Mouse (Mus musculus): ENCODE measurements around the gene Asb4. TPM values are rescaled to one million over a fixed set of nuclear protein-coding genes. Genes with fewer than 3 reads are reported as not detected.
A peak's percentile ranks its signal among the peaks of the same experiment; 100 is the strongest.

The Asb4 gene
- polyA plus RNA-seq, 1 experiment from 2014 or later = 2.1 TPM

GRCm38 (mm10) chr6:5433887-5434286 is 50.7 kb downstream of the Asb4 start:
- Histone ChIP-seq H3K4me2 (replicated peaks; ENCODE audit: low read depth, low read length) (no peak overlapping the region), H3K27me3 (replicated peaks; ENCODE audit: insufficient read depth, low read length) (no peaks in the 10 kb centered on the region), H3K9me3 (ENCODE audit: low read length) (no peaks in the 10 kb centered on the region), H3K4me1 (ENCODE audit: insufficient read depth, low read depth, low read length) (no peaks in the 10 kb centered on the region), H3K27ac (ENCODE audit: low read length) (no peak overlapping the region), H3K9ac (replicated peaks; ENCODE audit: low read depth) (no peak overlapping the region), H3K4me3 (ENCODE audit: low read depth, low read length) (no peak overlapping the region), H3K36me3 (ENCODE audit: insufficient read depth, low read length) (no peaks in the 10 kb centered on the region)
- DNase-seq (ENCODE audit: low spot score) = no peak
- no peak for TF ChIP-seq CTCF (IDR thresholded peaks at IDR 0.05)
- no peak for TF ChIP-seq EP300 (IDR thresholded peaks at IDR 0.05)
- no peak for ATAC-seq
- 88% methylated on average over 2 of the region's 2 CpGs for WGBS

- Histone ChIP-seq H3K9me3 (ENCODE audit: low read length) (no peaks in the 10 kb centered on the region), H3K27me3 (replicated peaks; ENCODE audit: insufficient read depth, low read length) (no peaks in the 10 kb centered on the region), H3K36me3 (ENCODE audit: insufficient read depth, low read length) (no peaks in the 10 kb centered on the region), H3K4me1 (ENCODE audit: insufficient read depth, low read depth, low read length) (no peaks in the 10 kb centered on the region), H3K27ac (ENCODE audit: low read length) (no peak overlapping the region), H3K9ac (replicated peaks; ENCODE audit: low read depth) (no peak overlapping the region), H3K4me3 (ENCODE audit: low read depth, low read length) (no peak overlapping the region), H3K4me2 (replicated peaks; ENCODE audit: low read depth, low read length) (no peak overlapping the region)
- no peak for TF ChIP-seq EP300 (IDR thresholded peaks at IDR 0.05)
- TF ChIP-seq CTCF (IDR thresholded peaks at IDR 0.05) = peak; percentile 67
- 47% methylated on average over 4 of the region's 4 CpGs for WGBS
- peak; percentile 60 for DNase-seq (ENCODE audit: low spot score)
- ATAC-seq = no peak
These were observed 54.6 kb downstream of the Asb4 start for GRCm38 (mm10) chr6:5437757-5438156.

GRCm38 (mm10) chr6:5441221-5441620 is 58.0 kb downstream of the Asb4 start:
- DNase-seq (ENCODE audit: low spot score) = no peak
- H3K9ac ChIP-seq (replicated peaks; ENCODE audit: low read depth) = no peak overlapping the region
- no peak overlapping the region for H3K27ac ChIP-seq (ENCODE audit: low read length)
- WGBS = 77% methylated on average over 6 of the region's 6 CpGs
- TF ChIP-seq CTCF (IDR thresholded peaks at IDR 0.05) (no peak), EP300 (IDR thresholded peaks at IDR 0.05) (no peak)
- H3K4me3 ChIP-seq (ENCODE audit: low read depth, low read length) = no peak overlapping the region
- no peaks in the 10 kb centered on the region for H3K27me3 ChIP-seq (replicated peaks; ENCODE audit: insufficient read depth, low read length)
- no peak overlapping the region for H3K4me2 ChIP-seq (replicated peaks; ENCODE audit: low read depth, low read length)
- no peaks in the 10 kb centered on the region; the same call in 1 of the 2 replicates for H3K4me1 ChIP-seq (ENCODE audit: insufficient read depth, low read depth, low read length)
- no peaks in the 10 kb centered on the region for H3K9me3 ChIP-seq (ENCODE audit: low read length)
- H3K36me3 ChIP-seq (ENCODE audit: insufficient read depth, low read length) = no peaks in the 10 kb centered on the region
- no peak for ATAC-seq

- Histone ChIP-seq H3K27me3 (replicated peaks; ENCODE audit: insufficient read depth, low read length) (no peaks in the 10 kb centered on the region), H3K9me3 (ENCODE audit: low read length) (no peaks in the 10 kb centered on the region), H3K36me3 (ENCODE audit: insufficient read depth, low read length) (no peaks in the 10 kb centered on the region), H3K4me3 (ENCODE audit: low read depth, low read length) (no peak overlapping the region), H3K4me2 (replicated peaks; ENCODE audit: low read depth, low read length) (peak overlapping the region; percentile 27), H3K4me1 (ENCODE audit: insufficient read depth, low read depth, low read length) (no peaks in the 10 kb centered on the region; the same call in 1 of the 2 replicates), H3K27ac (ENCODE audit: low read length) (peak overlapping the region; percentile 83), H3K9ac (replicated peaks; ENCODE audit: low read depth) (no peak overlapping the region)
- WGBS = 5% methylated on average over 14 of the region's 14 CpGs
- peak; percentile 81 for ATAC-seq
- peak; percentile 90 for DNase-seq (ENCODE audit: low spot score)
- TF ChIP-seq CTCF (IDR thresholded peaks at IDR 0.05) = no peak
- TF ChIP-seq EP300 (IDR thresholded peaks at IDR 0.05) = no peak
These were observed 59.3 kb downstream of the Asb4 start for GRCm38 (mm10) chr6:5442316-5443085.

GRCm38 (mm10) chr6:5443104-5443863 is 60.1 kb downstream of the Asb4 start:
- no peaks in the 10 kb centered on the region; the same call in 1 of the 2 replicates for H3K4me1 ChIP-seq (ENCODE audit: insufficient read depth, low read depth, low read length)
- peak overlapping the region; percentile 27 for H3K4me2 ChIP-seq (replicated peaks; ENCODE audit: low read depth, low read length)
- no peaks in the 10 kb centered on the region for H3K36me3 ChIP-seq (ENCODE audit: insufficient read depth, low read length)
- TF ChIP-seq CTCF (IDR thresholded peaks at IDR 0.05) (peak; percentile 27), EP300 (IDR thresholded peaks at IDR 0.05) (peak; percentile 100)
- H3K9ac ChIP-seq (replicated peaks; ENCODE audit: low read depth) = no peak overlapping the region
- peak overlapping the region; percentile 83 for H3K27ac ChIP-seq (ENCODE audit: low read length)
- DNase-seq (ENCODE audit: low spot score) = peak; percentile 98
- no peaks in the 10 kb centered on the region for H3K9me3 ChIP-seq (ENCODE audit: low read length)
- H3K27me3 ChIP-seq (replicated peaks; ENCODE audit: insufficient read depth, low read length) = no peaks in the 10 kb centered on the region
- WGBS = 19% methylated on average over 13 of the region's 13 CpGs
- peak; percentile 92 for ATAC-seq
- no peak overlapping the region for H3K4me3 ChIP-seq (ENCODE audit: low read depth, low read length)

- Histone ChIP-seq H3K9ac (replicated peaks; ENCODE audit: low read depth) (no peak overlapping the region), H3K27me3 (replicated peaks; ENCODE audit: insufficient read depth, low read length) (no peaks in the 10 kb centered on the region), H3K9me3 (ENCODE audit: low read length) (no peaks in the 10 kb centered on the region), H3K36me3 (ENCODE audit: insufficient read depth, low read length) (no peaks in the 10 kb centered on the region), H3K4me2 (replicated peaks; ENCODE audit: low read depth, low read length) (no peak overlapping the region), H3K4me3 (ENCODE audit: low read depth, low read length) (no peak overlapping the region), H3K4me1 (ENCODE audit: insufficient read depth, low read depth, low read length) (no peaks in the 10 kb centered on the region; the same call in 1 of the 2 replicates), H3K27ac (ENCODE audit: low read length) (no peak overlapping the region)
- TF ChIP-seq CTCF (IDR thresholded peaks at IDR 0.05) = no peak
- TF ChIP-seq EP300 (IDR thresholded peaks at IDR 0.05) = no peak
- ATAC-seq = no peak
- WGBS = 82% methylated on average over 5 of the region's 5 CpGs
- DNase-seq (ENCODE audit: low spot score) = peak; percentile 16
These were observed 61.2 kb downstream of the Asb4 start for GRCm38 (mm10) chr6:5444331-5444898.

Data from lung, postnatal 0 days (tissue).